Mouse (Mus musculus): ENCODE results near the gene Prp2. TPM values are rescaled to one million over a fixed set of nuclear protein-coding genes. Genes with fewer than 3 reads are reported as not detected.
"Not testable (repeated sequence)": the region's sequence is repeated elsewhere in the genome, so short reads cannot be mapped to it uniquely, and the experiment has no call there.

Prp2 gene
- polyA plus RNA-seq (2012; rRNA removed): not detected in 2 replicates

GRCm38 (mm10) chr6:132595613-132596012 lies at the start of gene Prp2:
Gene Prp2 (plus strand): TSS chr6:132595913.
- DNase-seq; H3K27me3 ChIP-seq (ENCODE audit: control insufficient read depth, insufficient read depth, low read length); H3K27ac ChIP-seq (ENCODE audit: insufficient read depth, low read length); H3K4me3 ChIP-seq (replicated peaks; ENCODE audit: insufficient read depth, low read depth, low read length); H3K4me1 ChIP-seq (ENCODE audit: control insufficient read depth, insufficient read depth, low read length): not testable (repeated sequence)
- WGBS: 55% methylated on average over 2 of the region's 2 CpGs

GRCm38 (mm10) chr6:132569509-132569908 lies 26.2 kb upstream of the Prp2 start, which contains the start of gene Prh1:
Gene Prh1 (plus strand): TSS chr6:132569809.
- not testable (repeated sequence) for H3K27ac ChIP-seq (ENCODE audit: insufficient read depth, low read length); H3K27me3 ChIP-seq (ENCODE audit: control insufficient read depth, insufficient read depth, low read length); H3K4me1 ChIP-seq (ENCODE audit: control insufficient read depth, insufficient read depth, low read length); H3K4me3 ChIP-seq (replicated peaks; ENCODE audit: insufficient read depth, low read depth, low read length); DNase-seq
- 74% methylated on average over 1 of the region's 1 CpGs for WGBS

- Histone ChIP-seq H3K4me1 (ENCODE audit: control insufficient read depth, insufficient read depth, low read length) (no peaks in the 10 kb centered on the region), H3K4me3 (replicated peaks; ENCODE audit: insufficient read depth, low read depth, low read length) (no peak overlapping the region), H3K27ac (ENCODE audit: insufficient read depth, low read length) (no peak overlapping the region), H3K27me3 (ENCODE audit: control insufficient read depth, insufficient read depth, low read length) (no peaks in the 10 kb centered on the region; the same call in 1 of the 2 replicates)
- DNase-seq: no peak
- no peak for TF ChIP-seq POLR2A (IDR thresholded peaks at IDR 0.05; ENCODE audit: borderline replicate concordance, insufficient read depth, low read length)
- no peak for TF ChIP-seq CTCF (IDR thresholded peaks at IDR 0.05; ENCODE audit: borderline replicate concordance, insufficient read depth, low read depth, low read length)
These were observed 53.7 kb downstream of the Prp2 start for GRCm38 (mm10) chr6:132649399-132649798.

Other genes with a start within 250 kb of the Prp2 start
- gene Gm8882, start 231.8 kb upstream of the Prp2 start, polyA plus RNA-seq (2012; rRNA removed): not detected in 2 replicates
- not detected in 2 replicates for gene Prh1, start 26.1 kb upstream of the Prp2 start, polyA plus RNA-seq (2012; rRNA removed)
- not detected in 2 replicates for gene A630073D07Rik, start 55.6 kb downstream of the Prp2 start, polyA plus RNA-seq (2012; rRNA removed)
- gene Tas2r120, start 61.0 kb downstream of the Prp2 start, polyA plus RNA-seq (2012; rRNA removed): not detected in 2 replicates
- gene Tas2r121, start 105.1 kb downstream of the Prp2 start, polyA plus RNA-seq (2012; rRNA removed): not detected in 2 replicates
- not detected in 2 replicates for gene Tas2r122, start 116.0 kb downstream of the Prp2 start, polyA plus RNA-seq (2012; rRNA removed)
- gene Tas2r115, start 142.1 kb downstream of the Prp2 start, polyA plus RNA-seq (2012; rRNA removed): not detected in 2 replicates
- gene Tas2r124, start 158.8 kb downstream of the Prp2 start, polyA plus RNA-seq (2012; rRNA removed): not detected in 2 replicates
- gene Tas2r102, start 166.2 kb downstream of the Prp2 start, polyA plus RNA-seq (2012; rRNA removed): not detected in 2 replicates
- not detected in 2 replicates for gene Tas2r136, start 182.2 kb downstream of the Prp2 start, polyA plus RNA-seq (2012; rRNA removed)
- gene Tas2r117, start 206.9 kb downstream of the Prp2 start, polyA plus RNA-seq (2012; rRNA removed): not detected in 2 replicates